Mouse (Mus musculus) brain, embryonic 14.5 days (tissue): Measurements from ENCODE around the gene Sh2d4b.

Source experiments
- CTCF ChIP-seq: fragments of 200-500 bp; IDR thresholded peaks from 2 replicates; pipeline ENCODE4 v1.5.1; 2012; ENCODE audit warnings: inconsistent platforms, mild to moderate bottlenecking, moderate library complexity, borderline replicate concordance; ENCODE audit not compliant: insufficient read depth, insufficient read length; ENCODE audit errors: extremely low read depth
- POLR2A ChIP-seq: fragments of 200-500 bp; IDR thresholded peaks from 2 replicates; pipeline ENCODE4 v1.6.1; 2012; ENCODE audit warnings: mild to moderate bottlenecking, inconsistent platforms, borderline replicate concordance; ENCODE audit not compliant: poor library complexity, insufficient read depth, insufficient read length, severe bottlenecking; ENCODE audit errors: extremely low read depth

DNA sequence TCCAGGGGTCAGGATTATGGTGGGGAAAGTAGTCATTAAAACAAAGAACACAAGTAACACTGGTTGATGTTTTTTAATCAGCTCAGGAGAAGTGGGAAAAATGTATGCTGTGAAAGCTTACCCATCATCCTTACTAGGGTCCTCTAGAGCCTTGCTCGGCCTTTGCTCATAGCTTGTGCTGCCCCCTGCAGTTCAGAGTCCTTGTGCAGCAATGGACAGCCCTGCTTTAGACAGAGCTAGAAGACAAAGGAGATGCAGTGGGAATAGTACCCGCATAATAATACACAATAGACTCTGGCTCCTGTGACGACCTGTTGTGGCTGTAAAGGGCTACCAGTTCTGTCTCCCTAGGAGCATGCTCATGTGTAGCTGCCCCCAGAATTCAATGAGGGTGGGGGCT lies 104.0 kb downstream of the Sh2d4b start:
- peak; percentile 55; the same call in 1 of the 2 replicates for TF ChIP-seq CTCF
- TF ChIP-seq POLR2A: no peak
